Mouse (Mus musculus) liver, embryonic 14.5 days (tissue): ENCODE data around the gene Galnt10. TPM values are rescaled to one million over a fixed set of nuclear protein-coding genes. Genes with fewer than 3 reads are reported as not detected.

Source experiments
- ATAC-seq: fragments of 200-750 bp; cut with Nextera tagmentation; 2 replicates; pipeline ENCODE4 v1.8.0; 2017; ENCODE audit warnings: moderate number of reproducible peaks, mild to moderate bottlenecking, moderate library complexity; ENCODE audit not compliant: insufficient read depth
- DNase-seq, 3 experiments: peaks; one replicate each; pipeline ENCODE4 v3.0.0-alpha.2; 2012 to 2013; ENCODE audit warnings: low read depth in 3 of 3, low spot score in 3 of 3
- H3K27ac ChIP-seq: fragments of 300-500 bp; sonication (generic); 2 replicates; pipeline ENCODE4 v1.5.1; 2014; ENCODE audit warnings: moderate library complexity, mild to moderate bottlenecking, control low read depth, inconsistent platforms
- H3K27me3 ChIP-seq: fragments of 300-500 bp; sonication (generic); 2 replicates; pipeline ENCODE4 v1.6.1; 2014; ENCODE audit warnings: mild to moderate bottlenecking, low read length, moderate library complexity; ENCODE audit not compliant: control insufficient read depth, insufficient read depth
- H3K36me3 ChIP-seq: fragments of 300-500 bp; sonication (generic); replicated peaks from 2 replicates; pipeline ENCODE4 v1.6.1; 2014; ENCODE audit warnings: low read depth; ENCODE audit not compliant: control insufficient read depth, insufficient read depth
- H3K4me1 ChIP-seq, 2 experiments: fragments of 200-500 bp in 1 of 2; fragments of 300-500 bp in 1 of 2; sonication (generic) in 1 of 2; replicated peaks; 2 replicates each; pipeline ENCODE4 v1.6.1; 2012 to 2014; ENCODE audit warnings: antibody characterized with exemption in 1 of 2, inconsistent platforms in 1 of 2, low read length in 1 of 2; ENCODE audit not compliant: control insufficient read depth in 2 of 2, insufficient read depth in 2 of 2
- H3K4me2 ChIP-seq: fragments of 300-500 bp; sonication (generic); 2 replicates; pipeline ENCODE4 v1.6.1; 2014; ENCODE audit warnings: low read depth, mild to moderate bottlenecking, control low read depth, moderate library complexity
- H3K4me3 ChIP-seq, 2 experiments: fragments of 200-500 bp in 1 of 2; fragments of 300-500 bp in 1 of 2; sonication (generic) in 1 of 2; 2 replicates each; pipeline ENCODE4 v1.5.1; 2012 to 2014; ENCODE audit warnings: low read depth in 2 of 2, low read length in 2 of 2, mild to moderate bottlenecking in 2 of 2, control low read depth in 1 of 2, inconsistent platforms in 1 of 2, moderate library complexity in 1 of 2; ENCODE audit not compliant: insufficient read depth in 1 of 2
- H3K9ac ChIP-seq: fragments of 300-500 bp; sonication (generic); replicated peaks from 2 replicates; pipeline ENCODE4 v1.6.1; 2014; ENCODE audit warnings: mild to moderate bottlenecking, control low read depth, moderate library complexity
- H3K9me3 ChIP-seq: fragments of 300-500 bp; sonication (generic); 2 replicates; pipeline ENCODE4 v1.6.1; 2016; ENCODE audit warnings: low read length, mixed read lengths; ENCODE audit not compliant: control insufficient read depth
- CTCF ChIP-seq: IDR thresholded peaks from 2 replicates; pipeline ENCODE4 v1.5.1; 2016; ENCODE audit warnings: antibody characterized with exemption, low read depth, control low read depth
- EP300 ChIP-seq: IDR thresholded peaks from 2 replicates; pipeline ENCODE4 v1.6.1; 2016; ENCODE audit warnings: antibody characterized with exemption, low read depth
- WGBS: fragments of 180-500 bp; shearing (Covaris S2); extraction: QIAGEN DNeasy Blood & Tissue Kit; methylation state at CpG from one replicate; pipeline ENCODE4 v1.1.7; 2014; ENCODE audit not compliant: insufficient replicate concordance; 5-methylcytosine and 5-hydroxymethylcytosine counted together
- polyA plus RNA-seq, 2 experiments: library from polyadenylated mRNA; depleted of rRNA in 1 of 2; stranded (reverse) in 1 of 2; unstranded in 1 of 2; fragments of >200 nt; fragmentation: Nextera tagmentation in 1 of 2; extraction: Ambion mirVana in 1 of 2; gene quantifications; 2 replicates each; pipeline versions ENCODE4 v1.2.1 to v1.2.3; 2012 to 2014

Gene Galnt10
- polyA plus RNA-seq, 2 experiments = 13.1 to 13.9 TPM

DNA sequence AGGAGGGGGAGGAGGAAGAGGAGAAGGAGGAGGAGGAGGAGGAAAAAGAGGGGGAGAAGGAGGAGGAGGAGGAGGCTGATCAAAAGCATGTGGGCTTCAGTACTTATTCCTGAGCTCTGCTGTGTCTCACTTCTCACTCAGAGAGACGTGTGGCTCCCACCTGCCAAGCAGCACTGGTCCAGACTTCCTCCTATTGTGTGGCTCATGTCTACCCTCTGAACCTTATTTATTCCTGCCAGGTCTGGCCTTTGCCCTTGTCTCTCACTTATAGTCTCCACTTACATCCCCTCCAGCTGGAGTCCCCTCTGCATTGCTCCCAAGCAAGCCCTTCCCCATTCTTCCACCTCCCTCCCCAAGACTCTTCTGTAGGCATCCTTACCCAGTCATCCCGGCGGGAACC is 72.2 kb downstream of the Galnt10 start:
- ATAC-seq (no peak), DNase-seq (no peak)
- Histone ChIP-seq H3K9me3 (no peaks in the 10 kb centered on the region), H3K9ac (no peak overlapping the region), H3K4me3 (no peak overlapping the region), H3K27me3 (no peaks in the 10 kb centered on the region), H3K36me3 (no peaks in the 10 kb centered on the region), H3K27ac (no peak overlapping the region), H3K4me2 (no peak overlapping the region), H3K4me1 (peaks cover 2 to 10% of the 10 kb centered on the region in 2 experiments; a peak in 2 of 4 replicates)
- WGBS = 76% methylated on average over 3 of the region's 3 CpGs
- no peak for TF ChIP-seq CTCF
- no peak for TF ChIP-seq EP300

DNA sequence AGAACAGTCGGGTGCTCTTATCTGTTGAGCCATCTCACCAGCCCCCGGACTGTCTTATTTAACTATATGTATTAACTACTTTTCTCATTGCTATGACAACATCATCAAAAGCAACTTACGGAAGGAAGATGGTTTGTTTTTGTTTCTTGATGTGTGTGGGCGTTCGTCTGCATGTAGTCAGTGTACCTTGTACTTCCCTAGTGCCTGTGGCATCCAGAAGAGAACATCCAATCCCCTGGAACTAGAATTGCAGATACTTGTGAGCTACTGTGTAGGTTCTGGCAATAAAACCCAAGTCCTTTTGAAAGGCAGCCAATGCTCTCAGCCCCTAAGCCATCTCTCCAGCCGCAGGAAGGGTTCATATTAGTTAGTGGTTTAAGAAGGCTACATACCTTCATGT is 72.8 kb downstream of the Galnt10 start:
- 87% methylated on average over 6 of the region's 6 CpGs for WGBS
- no peaks in the 10 kb centered on the region for H3K27me3 ChIP-seq
- H3K4me2 ChIP-seq = no peak overlapping the region
- no peak overlapping the region for H3K4me3 ChIP-seq
- ATAC-seq (no peak), DNase-seq (no peak)
- no peaks in the 10 kb centered on the region for H3K36me3 ChIP-seq
- H3K27ac ChIP-seq = no peak overlapping the region
- TF ChIP-seq CTCF (no peak), EP300 (no peak)
- H3K9me3 ChIP-seq = no peaks in the 10 kb centered on the region
- no peak overlapping the region for H3K9ac ChIP-seq
- H3K4me1 ChIP-seq = peaks cover 2 to 10% of the 10 kb centered on the region in 2 experiments; a peak in 2 of 4 replicates

DNA sequence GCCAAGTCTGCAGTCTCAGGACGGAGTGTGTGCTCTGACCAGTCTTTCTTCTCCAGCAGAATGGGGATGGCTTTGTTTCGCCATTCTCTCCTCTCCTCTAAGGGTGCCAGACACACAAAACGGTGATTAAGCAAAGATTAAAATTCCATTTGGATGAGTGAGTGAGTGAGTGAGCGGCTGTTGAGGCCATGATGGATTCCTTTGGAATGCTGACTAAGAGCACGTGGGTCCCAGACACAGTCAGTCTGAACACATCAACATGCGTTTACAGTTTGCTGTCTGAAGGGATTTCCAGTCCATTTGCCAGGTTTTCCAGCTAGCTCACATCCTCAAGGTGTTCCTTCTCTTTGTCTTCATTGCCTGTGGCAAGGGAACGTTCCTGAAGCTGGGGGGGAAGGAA is 74.4 kb downstream of the Galnt10 start:
- H3K4me3 ChIP-seq = no peak overlapping the region
- DNase-seq (no peak), ATAC-seq (no peak)
- 67% methylated on average over 7 of the region's 7 CpGs for WGBS
- no peak for TF ChIP-seq CTCF
- TF ChIP-seq EP300 = no peak
- peaks cover 4% of the 10 kb centered on the region for H3K36me3 ChIP-seq
- no peak overlapping the region for H3K4me2 ChIP-seq
- H3K4me1 ChIP-seq = no peaks in the 10 kb centered on the region
- H3K27me3 ChIP-seq = no peaks in the 10 kb centered on the region
- H3K27ac ChIP-seq = no peak overlapping the region
- H3K9ac ChIP-seq = no peak overlapping the region
- no peaks in the 10 kb centered on the region for H3K9me3 ChIP-seq

DNA sequence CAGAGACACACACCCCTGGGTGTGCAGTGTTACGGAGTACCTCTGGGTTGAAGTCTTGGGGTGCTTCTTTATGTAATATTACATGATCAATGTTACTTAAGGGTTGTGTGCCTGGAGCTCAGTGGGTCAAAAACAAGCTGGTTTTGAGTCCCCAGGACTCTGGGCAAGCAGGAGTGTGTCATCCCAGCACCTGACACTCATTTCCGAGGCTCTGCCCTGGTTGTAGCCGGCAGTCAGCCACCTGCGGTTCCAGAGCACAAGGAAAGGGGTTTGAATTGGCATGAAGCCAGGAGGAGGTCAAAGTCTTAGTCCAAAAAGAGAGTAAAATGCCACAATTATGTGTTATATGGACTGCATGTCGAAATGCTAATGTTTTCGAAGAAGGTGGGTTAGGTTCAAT is 74.8 kb downstream of the Galnt10 start:
- H3K27me3 ChIP-seq = no peaks in the 10 kb centered on the region
- H3K27ac ChIP-seq = no peak overlapping the region
- no peaks in the 10 kb centered on the region for H3K4me1 ChIP-seq
- no peak for ATAC-seq
- no peak overlapping the region for H3K4me2 ChIP-seq
- H3K9ac ChIP-seq = no peak overlapping the region
- no peak overlapping the region for H3K4me3 ChIP-seq
- H3K9me3 ChIP-seq = no peaks in the 10 kb centered on the region
- TF ChIP-seq EP300 (no peak), CTCF (no peak)
- DNase-seq = no peak
- WGBS = 82% methylated on average over 6 of the region's 6 CpGs
- H3K36me3 ChIP-seq = peaks cover 4% of the 10 kb centered on the region

DNA sequence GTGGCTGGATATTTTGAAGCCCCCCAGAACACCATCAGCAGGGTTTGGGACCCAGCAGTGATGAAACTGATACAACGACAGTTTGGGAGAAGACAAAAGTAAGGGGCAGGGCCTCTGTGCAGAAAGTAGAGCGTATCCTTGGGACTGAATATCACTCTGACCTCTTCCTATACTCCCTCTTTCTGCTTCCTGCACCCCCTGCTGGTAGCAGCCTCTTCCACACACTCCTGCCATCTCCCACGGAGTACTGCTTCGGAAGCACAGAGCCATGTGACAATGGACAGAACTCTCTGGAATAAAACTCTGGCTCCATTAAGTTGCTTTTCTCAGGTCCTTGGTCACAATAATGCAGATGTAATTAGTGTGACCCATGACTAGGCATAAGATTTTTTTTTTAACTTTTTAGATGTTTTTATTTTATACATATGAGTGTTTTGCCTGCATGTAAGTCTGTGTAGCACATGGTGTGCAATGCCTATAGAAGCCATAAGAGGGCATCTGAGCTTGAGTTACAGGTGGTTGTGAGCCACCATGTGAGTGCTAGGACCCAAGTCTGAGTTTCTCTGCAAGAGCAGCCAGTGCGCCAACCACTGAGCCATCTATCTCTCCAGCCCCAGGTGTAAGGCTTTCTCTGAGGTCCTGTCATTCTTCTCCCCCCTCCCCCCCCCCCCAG is 79.7 kb downstream of the Galnt10 start:
- no peak overlapping the region for H3K4me3 ChIP-seq
- DNase-seq (no peak), ATAC-seq (no peak)
- 91% methylated on average over 5 of the region's 5 CpGs for WGBS
- H3K27ac ChIP-seq = no peak overlapping the region
- no peak overlapping the region for H3K4me2 ChIP-seq
- H3K9ac ChIP-seq = no peak overlapping the region
- peaks cover 4% of the 10 kb centered on the region for H3K36me3 ChIP-seq
- H3K27me3 ChIP-seq = no peaks in the 10 kb centered on the region
- H3K4me1 ChIP-seq = no peaks in the 10 kb centered on the region
- H3K9me3 ChIP-seq = no peaks in the 10 kb centered on the region
- TF ChIP-seq CTCF (peak; percentile 34), EP300 (no peak)
